Mouse (Mus musculus): ENCODE measurements at regions not wholly inside any gene's neighbourhood (a gene's known extent, or its start where the extent isn't known, plus 50 kb on each side); places are given as distances from the start of the nearest gene placed in this dataset.

GRCm38 (mm10) chr2:178909325-178909724, 479.0 kb downstream of the Cdh26 start:
- TF ChIP-seq POLR2A (IDR thresholded peaks at IDR 0.05; ENCODE audit: borderline replicate concordance, extremely low read depth, low read depth, low read length) (no peak), CTCF (IDR thresholded peaks at IDR 0.05; ENCODE audit: insufficient read depth, low read length) (no peak)

GRCm38 (mm10) chr2:178911646-178912045, 481.3 kb downstream of the Cdh26 start:
- no peak overlapping the region for H3K4me3 ChIP-seq (replicated peaks; ENCODE audit: extremely low read depth, low read depth, low read length)
- DNase-seq: no peak
- H3K4me1 ChIP-seq (ENCODE audit: control insufficient read depth, insufficient read depth, low read length): no peaks in the 10 kb centered on the region
- TF ChIP-seq POLR2A (IDR thresholded peaks at IDR 0.05; ENCODE audit: borderline replicate concordance, extremely low read depth, low read depth, low read length): no peak
- no peak for TF ChIP-seq CTCF (IDR thresholded peaks at IDR 0.05; ENCODE audit: insufficient read depth, low read length)
- 63% methylated on average over 3 of the region's 3 CpGs for WGBS

More at GRCm38 (mm10) chr2:178909325-178909724, 479.0 kb downstream of the Cdh26 start:
- Histone ChIP-seq H3K4me3 (replicated peaks; ENCODE audit: extremely low read depth, low read depth, low read length) (no peak overlapping the region), H3K4me1 (ENCODE audit: control insufficient read depth, insufficient read depth, low read length) (no peaks in the 10 kb centered on the region)
- WGBS: 76% methylated on average over 7 of the region's 7 CpGs
- DNase-seq: no peak

- 72% methylated on average over 6 of the region's 6 CpGs for WGBS
- H3K4me3 ChIP-seq (replicated peaks; ENCODE audit: extremely low read depth, low read depth, low read length): no peak overlapping the region
- no peaks in the 10 kb centered on the region for H3K4me1 ChIP-seq (ENCODE audit: control insufficient read depth, insufficient read depth, low read length)
- DNase-seq: no peak
- TF ChIP-seq POLR2A (IDR thresholded peaks at IDR 0.05; ENCODE audit: borderline replicate concordance, extremely low read depth, low read depth, low read length): no peak
- no peak for TF ChIP-seq CTCF (IDR thresholded peaks at IDR 0.05; ENCODE audit: insufficient read depth, low read length)
Observed at GRCm38 (mm10) chr2:178916316-178917033, 486.1 kb downstream of the Cdh26 start.

GRCm38 (mm10) chr2:178924456-178925115, 494.3 kb downstream of the Cdh26 start:
- TF ChIP-seq POLR2A (IDR thresholded peaks at IDR 0.05; ENCODE audit: borderline replicate concordance, extremely low read depth, low read depth, low read length) (no peak), CTCF (IDR thresholded peaks at IDR 0.05; ENCODE audit: insufficient read depth, low read length) (no peak)
- H3K4me3 ChIP-seq (replicated peaks; ENCODE audit: extremely low read depth, low read depth, low read length): no peak overlapping the region
- 57% methylated on average over 4 of the region's 4 CpGs for WGBS
- DNase-seq: no peak
- H3K4me1 ChIP-seq (ENCODE audit: control insufficient read depth, insufficient read depth, low read length): no peaks in the 10 kb centered on the region

- Histone ChIP-seq H3K4me3 (replicated peaks; ENCODE audit: extremely low read depth, low read depth, low read length) (no peak overlapping the region), H3K4me1 (ENCODE audit: control insufficient read depth, insufficient read depth, low read length) (no peaks in the 10 kb centered on the region)
- TF ChIP-seq CTCF (IDR thresholded peaks at IDR 0.05; ENCODE audit: insufficient read depth, low read length) (no peak), POLR2A (IDR thresholded peaks at IDR 0.05; ENCODE audit: borderline replicate concordance, extremely low read depth, low read depth, low read length) (no peak)
- no peak for DNase-seq
- 78% methylated on average over 13 of the region's 13 CpGs for WGBS
Observed at GRCm38 (mm10) chr2:178927038-178927660, 496.8 kb downstream of the Cdh26 start.

GRCm38 (mm10) chr2:178929033-178929432, 498.7 kb downstream of the Cdh26 start:
- 65% methylated on average over 6 of the region's 6 CpGs for WGBS
- no peaks in the 10 kb centered on the region for H3K4me1 ChIP-seq (ENCODE audit: control insufficient read depth, insufficient read depth, low read length)
- TF ChIP-seq POLR2A (IDR thresholded peaks at IDR 0.05; ENCODE audit: borderline replicate concordance, extremely low read depth, low read depth, low read length): no peak
- TF ChIP-seq CTCF (IDR thresholded peaks at IDR 0.05; ENCODE audit: insufficient read depth, low read length): no peak
- H3K4me3 ChIP-seq (replicated peaks; ENCODE audit: extremely low read depth, low read depth, low read length): no peak overlapping the region
- DNase-seq: no peak

- TF ChIP-seq CTCF (IDR thresholded peaks at IDR 0.05; ENCODE audit: insufficient read depth, low read length) (no peak), POLR2A (IDR thresholded peaks at IDR 0.05; ENCODE audit: borderline replicate concordance, extremely low read depth, low read depth, low read length) (no peak)
- Histone ChIP-seq H3K4me1 (ENCODE audit: control insufficient read depth, insufficient read depth, low read length) (no peaks in the 10 kb centered on the region), H3K4me3 (replicated peaks; ENCODE audit: extremely low read depth, low read depth, low read length) (no peak overlapping the region)
- DNase-seq: no peak
- 53% methylated on average over 2 of the region's 2 CpGs for WGBS
Observed at GRCm38 (mm10) chr2:178930125-178930524, 499.8 kb downstream of the Cdh26 start.

- TF ChIP-seq CTCF (IDR thresholded peaks at IDR 0.05; ENCODE audit: insufficient read depth, low read length): no peak
- TF ChIP-seq POLR2A (IDR thresholded peaks at IDR 0.05; ENCODE audit: borderline replicate concordance, extremely low read depth, low read depth, low read length): no peak
- DNase-seq: no peak
- Histone ChIP-seq H3K4me1 (ENCODE audit: control insufficient read depth, insufficient read depth, low read length) (no peaks in the 10 kb centered on the region), H3K4me3 (replicated peaks; ENCODE audit: extremely low read depth, low read depth, low read length) (no peak overlapping the region)
- 79% methylated on average over 6 of the region's 6 CpGs for WGBS
Observed at GRCm38 (mm10) chr2:178948471-178948870, 493.8 kb upstream of the Cdh4 start.

GRCm38 (mm10) chr2:178949103-178949502, 493.1 kb upstream of the Cdh4 start:
- no peak overlapping the region for H3K4me3 ChIP-seq (replicated peaks; ENCODE audit: extremely low read depth, low read depth, low read length)
- no peak for DNase-seq
- H3K4me1 ChIP-seq (ENCODE audit: control insufficient read depth, insufficient read depth, low read length): no peaks in the 10 kb centered on the region
- no peak for TF ChIP-seq CTCF (IDR thresholded peaks at IDR 0.05; ENCODE audit: insufficient read depth, low read length)
- TF ChIP-seq POLR2A (IDR thresholded peaks at IDR 0.05; ENCODE audit: borderline replicate concordance, extremely low read depth, low read depth, low read length): no peak
- WGBS: 44% methylated on average over 4 of the region's 4 CpGs
